Mouse (Mus musculus): ENCODE results near the gene Mnd1. TPM values are rescaled to one million over a fixed set of nuclear protein-coding genes. Genes with fewer than 3 reads are reported as not detected.

Gene Mnd1
- total RNA-seq, 2 experiments from 2014 or later: 27.9 to 47.5 TPM

DNA sequence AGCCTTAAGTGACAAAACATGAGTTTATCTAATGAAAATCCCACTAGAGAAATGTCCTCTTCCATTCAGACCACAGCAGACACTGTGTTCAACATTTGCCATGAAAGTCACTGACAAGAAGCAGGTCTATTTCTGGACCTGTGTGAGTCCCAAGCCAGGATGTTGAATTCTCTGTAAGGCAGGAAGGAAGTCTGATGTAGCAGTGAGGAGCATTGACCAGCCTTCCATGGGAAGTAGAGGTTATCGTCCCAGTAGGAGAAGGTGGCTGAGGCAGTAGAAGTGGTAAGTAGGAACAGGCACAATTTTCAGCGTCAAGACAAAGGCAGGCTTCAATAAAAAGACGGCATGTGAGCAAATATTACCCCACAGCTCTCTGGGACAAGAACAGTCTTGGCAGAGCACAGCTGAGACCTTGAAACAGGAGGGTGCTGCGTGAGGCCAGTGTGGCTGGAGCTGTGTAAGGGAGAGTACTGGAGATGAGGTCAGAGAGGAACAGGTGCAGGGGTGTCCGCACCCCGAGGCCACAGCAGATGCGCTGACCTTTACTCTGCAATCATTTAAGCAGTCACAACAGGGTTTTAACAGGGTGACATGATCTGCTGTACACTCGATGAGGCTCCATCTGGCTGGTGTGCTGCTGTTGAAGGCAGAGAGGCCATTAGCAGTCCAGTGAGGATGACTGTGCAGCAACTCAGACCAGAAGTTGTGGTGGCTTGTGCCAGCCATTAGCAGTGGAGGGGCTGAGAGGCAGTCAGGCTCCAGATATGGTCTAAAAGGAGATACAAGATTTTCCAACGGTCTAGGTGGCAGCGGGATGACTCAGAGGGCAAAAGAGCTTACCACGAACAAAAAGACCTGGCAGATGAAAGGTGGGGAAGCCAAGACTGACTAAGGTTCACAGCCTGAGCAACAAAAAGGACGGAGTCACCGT, 93.8 kb downstream of the Mnd1 start:
- ATAC-seq (replicated peaks; ENCODE audit: low FRiP score, low TSS enrichment, poor library complexity, severe bottlenecking): peak; percentile 55; the same call in 1 of the 2 replicates

GRCm38 (mm10) chr3:84060946-84061345, 94.6 kb downstream of the Mnd1 start:
- ATAC-seq (replicated peaks; ENCODE audit: low FRiP score, low TSS enrichment, poor library complexity, severe bottlenecking): no peak

- ATAC-seq (replicated peaks; ENCODE audit: low FRiP score, low TSS enrichment, poor library complexity, severe bottlenecking): no peak
These were observed 95.5 kb downstream of the Mnd1 start for GRCm38 (mm10) chr3:84060128-84060527.

DNA sequence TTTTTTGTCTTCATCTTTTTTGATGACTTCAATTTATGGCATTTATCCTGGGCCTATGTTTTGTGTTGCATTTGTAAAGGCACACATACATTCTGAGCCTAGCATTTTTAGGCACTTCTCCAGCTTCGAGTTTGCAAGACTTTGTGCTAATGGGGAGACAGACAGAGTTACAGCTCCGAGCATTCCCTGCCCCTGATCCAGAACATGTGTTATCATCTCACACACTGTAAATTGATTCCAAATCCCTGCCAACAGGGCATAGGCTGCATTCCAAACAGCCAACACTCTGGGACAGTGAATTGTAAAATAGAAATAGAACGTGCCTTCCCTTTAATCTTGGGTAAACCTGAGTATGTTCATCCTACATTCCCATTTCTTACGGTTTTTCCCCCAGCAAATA, 95.9 kb downstream of the Mnd1 start:
- no peak for ATAC-seq (replicated peaks; ENCODE audit: low FRiP score, low TSS enrichment, poor library complexity, severe bottlenecking)

DNA sequence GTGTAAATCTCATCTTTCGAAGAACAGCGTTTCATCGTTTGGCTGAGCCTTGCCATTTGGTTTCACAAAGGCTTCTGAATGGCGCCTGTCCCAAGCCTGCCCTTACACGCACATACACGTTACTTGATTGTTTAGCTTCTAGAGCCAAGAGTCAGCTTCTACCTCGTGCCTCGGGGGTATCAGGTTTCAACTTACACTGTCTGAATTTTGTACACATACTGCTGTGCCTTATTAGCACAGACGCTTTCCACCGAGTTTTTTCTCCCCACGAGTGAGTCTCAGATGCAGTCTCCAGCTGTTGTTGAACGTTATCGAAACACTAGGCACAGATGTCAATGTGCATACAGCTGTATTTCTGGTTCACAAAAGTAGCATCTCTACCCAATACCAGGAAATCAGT, 96.3 kb downstream of the Mnd1 start:
- no peak for ATAC-seq (replicated peaks; ENCODE audit: low FRiP score, low TSS enrichment, poor library complexity, severe bottlenecking)

- ATAC-seq (replicated peaks; ENCODE audit: low FRiP score, low TSS enrichment, poor library complexity, severe bottlenecking): no peak
These were observed 106.8 kb downstream of the Mnd1 start for GRCm38 (mm10) chr3:84048729-84049175.

GRCm38 (mm10) chr3:84046206-84046605, 109.4 kb downstream of the Mnd1 start:
- 0 out of 2 replicates have a peak, but pooled peaks have one; percentile 6 for ATAC-seq (replicated peaks; ENCODE audit: low FRiP score, low TSS enrichment, poor library complexity, severe bottlenecking)

DNA sequence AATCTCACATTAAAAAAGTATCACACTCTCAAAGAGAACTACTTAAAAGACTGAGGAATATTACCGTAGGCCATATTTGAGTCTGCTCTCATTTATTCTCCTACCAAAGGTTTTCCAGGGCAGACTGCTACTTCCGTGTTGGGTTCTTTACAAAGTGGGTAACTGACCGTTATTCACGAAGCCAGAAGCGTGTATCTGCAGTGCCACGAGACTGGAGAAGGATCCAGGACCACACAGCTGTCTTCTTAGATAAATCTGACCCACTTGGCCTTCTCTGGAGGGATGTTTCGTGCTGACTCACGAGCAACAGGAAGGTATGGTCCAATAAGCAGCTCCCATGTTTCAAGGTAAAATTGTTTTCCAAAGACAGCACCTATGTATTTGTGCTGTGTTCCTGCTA, 113.8 kb downstream of the Mnd1 start:
- ATAC-seq (replicated peaks; ENCODE audit: low FRiP score, low TSS enrichment, poor library complexity, severe bottlenecking): peak; percentile 48

DNA sequence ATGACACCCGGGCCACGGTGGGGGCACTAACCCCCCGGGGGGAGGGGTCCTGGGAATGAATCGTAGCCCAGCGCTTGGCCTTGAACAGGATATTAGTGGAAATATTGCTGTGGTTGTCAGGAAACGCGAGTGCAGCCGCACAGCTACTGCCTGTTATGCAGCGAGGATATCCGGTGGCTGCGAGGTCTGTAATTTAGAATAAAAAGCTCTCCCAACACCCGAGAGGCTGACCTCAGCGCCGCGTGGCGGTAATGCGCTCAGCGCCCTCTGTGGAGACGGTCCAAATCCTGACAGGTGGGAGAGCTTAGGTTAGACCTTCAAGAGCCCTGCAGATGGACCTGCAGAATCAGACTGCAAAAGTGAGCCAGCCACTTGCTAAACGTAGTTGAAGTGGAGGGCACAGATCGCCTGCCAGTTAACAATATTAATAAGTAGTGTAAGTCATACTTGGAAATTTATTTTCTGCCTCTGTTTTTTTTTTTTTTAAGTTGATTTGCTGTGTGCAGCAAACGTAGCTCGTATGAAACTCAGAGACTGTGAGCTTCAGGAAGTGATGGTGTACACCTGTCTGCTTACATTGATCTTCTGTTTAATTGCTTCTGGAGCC, 115.0 kb downstream of the Mnd1 start:
- ATAC-seq (replicated peaks; ENCODE audit: low FRiP score, low TSS enrichment, poor library complexity, severe bottlenecking): peak; percentile 20

GRCm38 (mm10) chr3:84039646-84040475, 115.7 kb downstream of the Mnd1 start, which contains the start of gene Tmem131l:
Tmem131l (minus strand) TSS chr3:84040175.
- peak; percentile 69 for ATAC-seq (replicated peaks; ENCODE audit: low FRiP score, low TSS enrichment, poor library complexity, severe bottlenecking)

DNA sequence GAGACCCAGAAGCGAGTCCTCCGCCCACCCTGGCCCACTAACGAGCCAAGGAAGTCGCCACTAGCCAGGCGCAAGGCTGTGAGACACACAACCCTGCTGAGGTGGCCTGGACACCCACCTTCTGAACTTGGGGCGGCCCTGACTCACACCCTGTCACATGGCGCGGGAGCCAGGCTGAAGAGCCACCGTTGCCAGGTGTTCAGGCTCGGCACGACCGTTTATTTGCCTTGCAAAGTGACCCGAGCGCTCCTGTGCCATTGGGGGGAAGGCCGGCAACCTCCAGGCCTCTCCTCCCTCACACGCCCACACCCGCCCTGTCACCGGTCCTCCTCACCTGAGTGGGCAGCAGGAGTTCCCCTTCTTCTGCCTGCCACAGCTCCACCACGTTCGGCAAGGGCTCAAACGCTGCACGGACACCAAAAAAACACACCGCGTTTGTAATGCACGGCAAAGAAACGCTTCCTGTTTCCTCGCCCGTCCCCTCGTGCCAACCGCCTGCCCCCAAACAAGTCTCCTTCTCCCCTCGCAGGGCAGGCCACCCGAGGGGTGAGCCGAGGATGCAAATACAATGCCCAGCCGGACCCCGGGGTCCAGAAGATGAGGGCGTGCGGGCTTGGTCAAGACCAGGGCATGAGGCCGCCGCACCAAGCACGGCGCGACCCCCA, 116.5 kb downstream of the Mnd1 start:
- peak; percentile 10; the same call in 1 of the 2 replicates for ATAC-seq (replicated peaks; ENCODE audit: low FRiP score, low TSS enrichment, poor library complexity, severe bottlenecking)

- no peak for ATAC-seq (replicated peaks; ENCODE audit: low FRiP score, low TSS enrichment, poor library complexity, severe bottlenecking)
These were observed 117.5 kb downstream of the Mnd1 start for GRCm38 (mm10) chr3:84038126-84038525.

Other genes with a start within 250 kb of the Mnd1 start
- 103 and 106 TPM in 2 replicates for gene Tmem131l, start 115.6 kb downstream of the Mnd1 start, total RNA-seq (2014; fragmentation: Nextera tagmentation)
- 32.7 and 42.1 TPM in 2 replicates for gene Tmem131l, start 115.6 kb downstream of the Mnd1 start, total RNA-seq (2017)
- gene Gm6525, start 18.3 kb upstream of the Mnd1 start, total RNA-seq (2014; fragmentation: Nextera tagmentation): not detected in 2 replicates
- gene Gm6525, start 18.3 kb upstream of the Mnd1 start, total RNA-seq (2017): 0.47 and 1.1 TPM in 2 replicates
- 9.3 and 12.1 TPM in 2 replicates for gene Trim2, start 151.1 kb upstream of the Mnd1 start, total RNA-seq (2014; fragmentation: Nextera tagmentation)
- gene Trim2, start 151.1 kb upstream of the Mnd1 start, total RNA-seq (2017): 4.9 and 6.1 TPM in 2 replicates